In genomic region chr9:68845556-68845955, GRCm38 (mm10) we compare ENCODE assay signal across 18 mouse cellular contexts.
A peak's percentile ranks its signal among the peaks of the same experiment; 100 is the strongest.
DNase-seq lines count a peak whose midpoint lies in the region; ATAC-seq lines count a peak whose summit lies in the region.
"Had no signal": no experiment of that assay in that cellular context is flagged by ENCODE, and none has a peak within 500 bp of the region (broad histone marks: within the 10 kb centered on the region; RNA-seq: fewer than 3 reads in every experiment).

No protein-coding gene starts in this region.

- intact Hi-C loops in left cerebral cortex, postnatal 4 days (cut with DNase I) = no loop called here

- DNase-seq in adrenal gland, postnatal 10 days = peak; percentile 17
- no peak for DNase-seq in adrenal gland, adult 18-20 months (ENCODE audit: low spot score in 2 of 2)
- peak; percentile 27 to 29 for DNase-seq in cerebellum, postnatal 36 days
- peak; percentile 62 for DNase-seq in left cerebral cortex, postnatal 4 days
- no peak for DNase-seq in left cerebral cortex, adult 18-20 months (ENCODE audit: low spot score in 2 of 2)
- DNase-seq in ovary, postnatal 36 days (ENCODE audit: low spot score) = peak; percentile 32
- DNase-seq in ovary, postnatal 14 days (ENCODE audit: low spot score) = no peak
- DNase-seq: embryo, embryonic 11 days; heart, adult 11 months; kidney, adult 9 months; kidney, postnatal 36 days; layer of hippocampus, postnatal 36 days; thymus, postnatal 25 days had no signal

- ATAC-seq in cerebellum, adult (ENCODE audit: insufficient number of reproducible peaks, low FRiP score, low TSS enrichment) = no peak
- ATAC-seq: activated CD4-positive, CD25-positive, alpha-beta regulatory T cell, adult 4 months; forebrain, embryonic 15.5 days; intestine, embryonic 16.5 days; lung, postnatal 0 days had no signal

Comparison
In these comparisons a context has a peak if more than half of its experiments do, and no peak if none do; other contexts are left out.
1. DNase-seq: peak in adrenal gland, postnatal 10 days (single experiment), cerebellum, postnatal 36 days (2 of 2), left cerebral cortex, postnatal 4 days (single experiment) and ovary, postnatal 36 days (single experiment); none in adrenal gland, adult 18-20 months (0 of 2), left cerebral cortex, adult 18-20 months (0 of 2) and ovary, postnatal 14 days (single experiment).